Mouse (Mus musculus): Measurements from ENCODE around the gene Pde12. TPM values are rescaled to one million over a fixed set of nuclear protein-coding genes. Genes with fewer than 3 reads are reported as not detected.

The Pde12 gene
- polyA plus RNA-seq, 1 experiment, result 4.0 TPM

DNA sequence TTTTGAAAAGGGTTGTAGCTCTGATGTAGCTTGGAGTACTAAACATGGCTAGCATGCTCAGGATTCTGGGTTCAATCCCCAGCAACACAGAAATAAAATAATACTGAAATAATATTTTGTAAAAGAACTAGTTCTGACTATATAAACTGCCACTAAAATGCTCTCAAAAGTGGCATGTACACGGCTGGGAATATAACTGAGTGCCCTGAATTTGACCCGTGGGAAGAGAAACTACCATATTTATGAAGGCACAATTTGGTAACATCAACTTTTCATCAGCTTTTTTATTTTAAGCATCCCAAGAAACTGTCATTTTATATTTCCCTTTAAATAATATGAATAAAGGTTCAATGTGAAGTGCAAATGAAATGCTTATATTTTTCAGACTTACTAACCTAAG lies 5.8 kb downstream of the Pde12 start:
- TF ChIP-seq CTCF (IDR thresholded peaks at IDR 0.05; ENCODE audit: extremely low read depth, insufficient read depth, insufficient read length, insufficient replicate concordance), result no peak
- no peak for TF ChIP-seq POLR2A (IDR thresholded peaks at IDR 0.05; ENCODE audit: low read depth, low read length)
- peaks cover 2% of the 10 kb centered on the region; the same call in 1 of the 2 replicates for H3K4me1 ChIP-seq (ENCODE audit: control insufficient read depth, insufficient read depth, insufficient read length)
- H3K4me3 ChIP-seq (ENCODE audit: extremely low read depth, insufficient read depth, insufficient read length), result no peak overlapping the region
- peaks cover 8% of the 10 kb centered on the region for H3K36me3 ChIP-seq (ENCODE audit: control insufficient read depth, insufficient read depth, low read length)
- H3K27me3 ChIP-seq (ENCODE audit: control insufficient read depth, insufficient read depth, low read length), result no peaks in the 10 kb centered on the region
- no peak overlapping the region for H3K27ac ChIP-seq (ENCODE audit: insufficient read depth, low read length)
- DNase-seq (ENCODE audit: low read depth in 1 of 2, low spot score in 2 of 2), result no peak
- WGBS, result 92% methylated on average over 2 of the region's 2 CpGs

DNA sequence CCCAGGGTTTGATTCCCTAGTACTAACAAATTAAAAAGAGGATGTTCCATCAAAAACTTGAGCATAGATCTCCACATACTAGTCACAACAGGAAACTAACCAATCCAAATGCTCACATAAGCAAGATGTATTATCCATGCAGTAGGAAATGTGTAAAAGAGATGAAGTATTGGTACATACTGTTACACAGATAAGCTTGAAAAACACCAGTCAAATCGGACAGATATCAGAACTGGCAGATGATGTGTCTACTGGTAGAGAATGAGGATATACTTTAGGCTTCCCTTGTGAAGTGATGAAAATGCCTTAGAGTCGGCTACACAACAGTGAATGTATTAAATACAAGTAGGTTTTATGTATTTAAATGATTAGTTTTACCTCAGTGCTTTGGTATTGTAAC lies 7.2 kb downstream of the Pde12 start:
- H3K36me3 ChIP-seq (ENCODE audit: control insufficient read depth, insufficient read depth, low read length), result peaks cover 9% of the 10 kb centered on the region
- 0 out of 2 replicates have a peak, but pooled peaks cover 2% of the 10 kb centered on the region for H3K4me1 ChIP-seq (ENCODE audit: control insufficient read depth, insufficient read depth, insufficient read length)
- TF ChIP-seq CTCF (IDR thresholded peaks at IDR 0.05; ENCODE audit: extremely low read depth, insufficient read depth, insufficient read length, insufficient replicate concordance), result no peak
- no peak for TF ChIP-seq POLR2A (IDR thresholded peaks at IDR 0.05; ENCODE audit: low read depth, low read length)
- no peak overlapping the region for H3K4me3 ChIP-seq (ENCODE audit: extremely low read depth, insufficient read depth, insufficient read length)
- DNase-seq (ENCODE audit: low read depth in 1 of 2, low spot score in 2 of 2), result no peak
- H3K27ac ChIP-seq (ENCODE audit: insufficient read depth, low read length), result no peak overlapping the region
- no peaks in the 10 kb centered on the region for H3K27me3 ChIP-seq (ENCODE audit: control insufficient read depth, insufficient read depth, low read length)
- WGBS, result 80% methylated on average over 2 of the region's 2 CpGs

GRCm38 (mm10) chr14:26662016-26662415 lies 7.7 kb downstream of the Pde12 start:
- 92% methylated on average over 3 of the region's 3 CpGs for WGBS
- Histone ChIP-seq H3K4me1 (ENCODE audit: control insufficient read depth, insufficient read depth, insufficient read length) (0 out of 2 replicates have a peak, but pooled peaks cover 2% of the 10 kb centered on the region), H3K36me3 (ENCODE audit: control insufficient read depth, insufficient read depth, low read length) (peaks cover 12% of the 10 kb centered on the region), H3K4me3 (ENCODE audit: extremely low read depth, insufficient read depth, insufficient read length) (no peak overlapping the region), H3K27me3 (ENCODE audit: control insufficient read depth, insufficient read depth, low read length) (no peaks in the 10 kb centered on the region), H3K27ac (ENCODE audit: insufficient read depth, low read length) (no peak overlapping the region)
- DNase-seq (ENCODE audit: low read depth in 1 of 2, low spot score in 2 of 2), result no peak
- no peak for TF ChIP-seq POLR2A (IDR thresholded peaks at IDR 0.05; ENCODE audit: low read depth, low read length)
- no peak for TF ChIP-seq CTCF (IDR thresholded peaks at IDR 0.05; ENCODE audit: extremely low read depth, insufficient read depth, insufficient read length, insufficient replicate concordance)

GRCm38 (mm10) chr14:26660233-26660632 lies 9.4 kb downstream of the Pde12 start:
- Histone ChIP-seq H3K27me3 (ENCODE audit: control insufficient read depth, insufficient read depth, low read length) (no peaks in the 10 kb centered on the region), H3K36me3 (ENCODE audit: control insufficient read depth, insufficient read depth, low read length) (peaks cover 14% of the 10 kb centered on the region), H3K4me3 (ENCODE audit: extremely low read depth, insufficient read depth, insufficient read length) (no peak overlapping the region), H3K27ac (ENCODE audit: insufficient read depth, low read length) (no peak overlapping the region), H3K4me1 (ENCODE audit: control insufficient read depth, insufficient read depth, insufficient read length) (no peaks in the 10 kb centered on the region)
- WGBS, result 92% methylated on average over 1 of the region's 1 CpGs
- TF ChIP-seq POLR2A (IDR thresholded peaks at IDR 0.05; ENCODE audit: low read depth, low read length) (no peak), CTCF (IDR thresholded peaks at IDR 0.05; ENCODE audit: extremely low read depth, insufficient read depth, insufficient read length, insufficient replicate concordance) (no peak)
- no peak for DNase-seq (ENCODE audit: low read depth in 1 of 2, low spot score in 2 of 2)

GRCm38 (mm10) chr14:26658178-26658577 lies 11.5 kb downstream of the Pde12 start:
- TF ChIP-seq CTCF (IDR thresholded peaks at IDR 0.05; ENCODE audit: extremely low read depth, insufficient read depth, insufficient read length, insufficient replicate concordance) (no peak), POLR2A (IDR thresholded peaks at IDR 0.05; ENCODE audit: low read depth, low read length) (no peak)
- Histone ChIP-seq H3K4me3 (ENCODE audit: extremely low read depth, insufficient read depth, insufficient read length) (no peak overlapping the region), H3K27ac (ENCODE audit: insufficient read depth, low read length) (no peak overlapping the region), H3K27me3 (ENCODE audit: control insufficient read depth, insufficient read depth, low read length) (no peaks in the 10 kb centered on the region), H3K36me3 (ENCODE audit: control insufficient read depth, insufficient read depth, low read length) (peaks cover 19% of the 10 kb centered on the region), H3K4me1 (ENCODE audit: control insufficient read depth, insufficient read depth, insufficient read length) (no peaks in the 10 kb centered on the region)
- DNase-seq (ENCODE audit: low read depth in 1 of 2, low spot score in 2 of 2), result no peak

DNA sequence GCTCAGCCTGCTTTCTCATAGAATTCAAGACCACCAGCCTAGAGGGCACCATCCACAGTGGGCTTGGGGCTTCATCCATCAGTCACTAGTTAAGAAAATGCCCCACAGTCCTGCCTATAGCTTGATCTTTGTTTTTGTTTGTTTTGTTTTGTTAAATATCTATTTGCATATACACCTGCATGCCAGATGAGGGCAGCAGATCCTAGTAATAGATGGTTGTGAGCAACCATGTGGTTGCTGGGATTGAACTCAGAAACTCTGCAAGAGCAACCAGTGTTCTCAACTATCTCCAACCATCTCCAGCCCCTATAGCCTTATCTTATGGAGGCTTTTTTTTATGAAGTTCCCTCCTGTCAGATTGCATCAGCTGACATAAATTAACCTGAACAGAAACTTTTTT lies 17.8 kb downstream of the Pde12 start:
- H3K36me3 ChIP-seq (ENCODE audit: control insufficient read depth, insufficient read depth, low read length), result peaks cover 21% of the 10 kb centered on the region

GRCm38 (mm10) chr14:26647811-26648210 lies 21.9 kb downstream of the Pde12 start:
- no peaks in the 10 kb centered on the region for H3K27me3 ChIP-seq (ENCODE audit: control insufficient read depth, insufficient read depth, low read length)
- no peak overlapping the region for H3K4me3 ChIP-seq (ENCODE audit: extremely low read depth, insufficient read depth, insufficient read length)
- peaks cover 7% of the 10 kb centered on the region for H3K36me3 ChIP-seq (ENCODE audit: control insufficient read depth, insufficient read depth, low read length)
- no peak overlapping the region for H3K27ac ChIP-seq (ENCODE audit: insufficient read depth, low read length)
- no peak for DNase-seq (ENCODE audit: low read depth in 1 of 2, low spot score in 2 of 2)
- no peaks in the 10 kb centered on the region; the same call in 1 of the 2 replicates for H3K4me1 ChIP-seq (ENCODE audit: control insufficient read depth, insufficient read depth, insufficient read length)
- 57% methylated on average over 2 of the region's 2 CpGs for WGBS
- TF ChIP-seq POLR2A (IDR thresholded peaks at IDR 0.05; ENCODE audit: low read depth, low read length) (no peak), CTCF (IDR thresholded peaks at IDR 0.05; ENCODE audit: extremely low read depth, insufficient read depth, insufficient read length, insufficient replicate concordance) (no peak)

More for the DNA sequence above, 17.8 kb downstream of the Pde12 start:
- H3K27me3 ChIP-seq (ENCODE audit: control insufficient read depth, insufficient read depth, low read length), result no peaks in the 10 kb centered on the region
- DNase-seq (ENCODE audit: low read depth in 1 of 2, low spot score in 2 of 2), result no peak
- no peaks in the 10 kb centered on the region for H3K4me1 ChIP-seq (ENCODE audit: control insufficient read depth, insufficient read depth, insufficient read length)
- no peak overlapping the region for H3K27ac ChIP-seq (ENCODE audit: insufficient read depth, low read length)
- TF ChIP-seq POLR2A (IDR thresholded peaks at IDR 0.05; ENCODE audit: low read depth, low read length), result no peak
- TF ChIP-seq CTCF (IDR thresholded peaks at IDR 0.05; ENCODE audit: extremely low read depth, insufficient read depth, insufficient read length, insufficient replicate concordance), result no peak
- no peak overlapping the region for H3K4me3 ChIP-seq (ENCODE audit: extremely low read depth, insufficient read depth, insufficient read length)
